Mouse (Mus musculus): ENCODE results near the gene Nudt14. TPM values are rescaled to one million over a fixed set of nuclear protein-coding genes. Genes with fewer than 3 reads are reported as not detected.

The Nudt14 gene
- total RNA-seq, 1 experiment, result 21.9 TPM

DNA sequence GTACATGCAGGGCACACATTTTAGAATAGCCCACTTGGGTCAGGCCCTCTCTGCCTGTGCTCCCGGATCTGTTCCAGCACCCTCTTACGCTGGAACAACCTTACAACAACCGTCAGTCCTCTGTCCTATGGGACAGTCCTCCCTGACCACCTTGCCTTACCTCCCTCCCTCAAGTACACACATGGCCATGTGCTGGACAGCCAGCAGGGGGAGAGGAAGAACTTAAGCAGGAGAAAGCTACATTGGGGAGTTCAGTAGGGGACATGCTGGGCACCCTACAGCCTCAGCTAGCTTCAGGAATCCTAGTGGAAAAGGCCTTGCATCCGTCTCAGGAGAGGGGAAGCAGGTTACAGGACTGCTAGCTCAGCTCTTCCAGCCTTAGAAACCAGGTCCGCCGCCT is 16.0 kb downstream of the Nudt14 start:
- Histone ChIP-seq H3K9ac (ENCODE audit: insufficient read depth, low read depth, low read length, poor library complexity, severe bottlenecking) (no peak overlapping the region), H3K27ac (ENCODE audit: insufficient read depth, low read depth, low read length, poor library complexity, severe bottlenecking) (no peak overlapping the region), H3K4me3 (ENCODE audit: insufficient read depth in 1 of 2, low read depth in 1 of 2, low read length in 2 of 2, poor library complexity in 1 of 2, severe bottlenecking in 1 of 2) (no peak overlapping the region), H3K4me1 (ENCODE audit: control insufficient read depth in 2 of 2, insufficient read depth in 2 of 2, low read length in 2 of 2, poor library complexity in 1 of 2) (peaks cover 2 to 11% of the 10 kb centered on the region in 2 experiments; a peak in 2 of 4 replicates), H3K9me3 (ENCODE audit: control insufficient read depth, insufficient read depth, low read depth, low read length) (no peaks in the 10 kb centered on the region), H3K36me3 (ENCODE audit: control insufficient read depth, insufficient read depth, low read length, poor library complexity, severe bottlenecking) (no peaks in the 10 kb centered on the region; the same call in 1 of the 2 replicates)
- in situ Hi-C loops (cut with MboI; ENCODE audit: low sequenced_read_pairs in 2 of 2, unreplicated experiment in 2 of 2), result no loop called here
- no peak for TF ChIP-seq CHD2 (IDR thresholded peaks at IDR 0.05; ENCODE audit: low read depth, low read length)
- TF ChIP-seq ZNF384 (IDR thresholded peaks at IDR 0.05; ENCODE audit: low read depth, low read length), result no peak
- no peak for TF ChIP-seq MAFK (IDR thresholded peaks at IDR 0.05; ENCODE audit: insufficient read depth, low read depth, low read length)
- TF ChIP-seq HCFC1 (IDR thresholded peaks at IDR 0.05; ENCODE audit: borderline replicate concordance, insufficient read depth, low read length), result no peak
- no peak for TF ChIP-seq ZC3H11A (IDR thresholded peaks at IDR 0.05; ENCODE audit: borderline replicate concordance, low read depth, low read length)
- DNase-seq (ENCODE audit: low read depth, low spot score), result no peak

DNA sequence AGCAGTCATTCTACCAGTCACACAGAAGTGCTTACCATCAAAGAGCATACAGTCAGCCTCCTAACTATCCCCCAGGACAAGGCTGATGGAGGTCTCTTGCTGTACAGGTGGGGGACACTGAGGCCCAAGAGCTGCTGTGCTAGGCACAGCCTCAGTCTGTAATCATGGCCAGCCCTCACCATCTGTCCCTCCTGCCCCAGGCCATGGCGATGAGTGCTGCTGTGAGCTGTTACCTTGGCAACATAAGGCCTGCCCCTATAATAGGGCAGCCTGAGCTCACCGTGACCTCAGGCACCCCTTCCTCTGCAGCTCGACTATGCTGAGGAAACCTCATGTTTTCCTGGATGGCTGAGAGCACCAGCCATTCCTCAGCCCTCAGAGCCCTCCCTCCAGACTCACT is 19.4 kb downstream of the Nudt14 start:
- no peak for TF ChIP-seq MAFK (IDR thresholded peaks at IDR 0.05; ENCODE audit: insufficient read depth, low read depth, low read length)
- TF ChIP-seq HCFC1 (IDR thresholded peaks at IDR 0.05; ENCODE audit: borderline replicate concordance, insufficient read depth, low read length), result no peak
- no peak for TF ChIP-seq ZNF384 (IDR thresholded peaks at IDR 0.05; ENCODE audit: low read depth, low read length)
- no peak for TF ChIP-seq CHD2 (IDR thresholded peaks at IDR 0.05; ENCODE audit: low read depth, low read length)
- no peak for TF ChIP-seq ZC3H11A (IDR thresholded peaks at IDR 0.05; ENCODE audit: borderline replicate concordance, low read depth, low read length)

DNA sequence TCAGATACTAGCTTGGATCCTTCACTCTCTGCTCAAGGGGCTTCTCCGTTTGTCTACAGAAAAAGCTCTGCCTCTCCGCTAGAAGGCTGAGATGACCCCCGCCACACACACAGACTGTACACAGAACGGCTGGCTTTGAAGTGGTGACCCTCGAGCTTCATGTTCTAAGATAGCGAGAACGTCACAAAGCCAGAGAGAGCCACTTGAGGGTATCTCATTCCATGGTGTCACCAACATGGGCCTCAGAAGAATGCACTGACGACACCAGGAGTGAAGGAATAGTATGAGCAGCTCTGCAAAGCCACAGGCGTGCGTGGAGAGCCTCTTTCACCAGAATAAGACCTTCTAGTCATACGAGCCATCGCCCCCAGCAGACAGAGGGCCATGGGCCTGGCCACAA is 20.4 kb downstream of the Nudt14 start:
- 0 out of 4 replicates have a peak, but pooled peaks cover 0 to 2% of the 10 kb centered on the region in 2 experiments for H3K4me1 ChIP-seq (ENCODE audit: control insufficient read depth in 2 of 2, insufficient read depth in 2 of 2, low read length in 2 of 2, poor library complexity in 1 of 2)
- in situ Hi-C loops (cut with MboI; ENCODE audit: low sequenced_read_pairs in 2 of 2, unreplicated experiment in 2 of 2), result no loop called here
- H3K36me3 ChIP-seq (ENCODE audit: control insufficient read depth, insufficient read depth, low read length, poor library complexity, severe bottlenecking), result no peaks in the 10 kb centered on the region; the same call in 1 of the 2 replicates
- no peak overlapping the region for H3K4me3 ChIP-seq (ENCODE audit: insufficient read depth in 1 of 2, low read depth in 1 of 2, low read length in 2 of 2, poor library complexity in 1 of 2, severe bottlenecking in 1 of 2)
- DNase-seq (ENCODE audit: low read depth, low spot score), result no peak
- no peaks in the 10 kb centered on the region for H3K9me3 ChIP-seq (ENCODE audit: control insufficient read depth, insufficient read depth, low read depth, low read length)
- no peak for TF ChIP-seq ZNF384 (IDR thresholded peaks at IDR 0.05; ENCODE audit: low read depth, low read length)
- no peak for TF ChIP-seq ZC3H11A (IDR thresholded peaks at IDR 0.05; ENCODE audit: borderline replicate concordance, low read depth, low read length)
- TF ChIP-seq MAFK (IDR thresholded peaks at IDR 0.05; ENCODE audit: insufficient read depth, low read depth, low read length), result no peak
- TF ChIP-seq CHD2 (IDR thresholded peaks at IDR 0.05; ENCODE audit: low read depth, low read length), result no peak
- no peak for TF ChIP-seq HCFC1 (IDR thresholded peaks at IDR 0.05; ENCODE audit: borderline replicate concordance, insufficient read depth, low read length)
- H3K9ac ChIP-seq (ENCODE audit: insufficient read depth, low read depth, low read length, poor library complexity, severe bottlenecking), result no peak overlapping the region
- no peak overlapping the region for H3K27ac ChIP-seq (ENCODE audit: insufficient read depth, low read depth, low read length, poor library complexity, severe bottlenecking)

More for the DNA sequence above, 19.4 kb downstream of the Nudt14 start:
- in situ Hi-C loops (cut with MboI; ENCODE audit: low sequenced_read_pairs in 2 of 2, unreplicated experiment in 2 of 2), result no loop called here
- H3K4me3 ChIP-seq (ENCODE audit: insufficient read depth in 1 of 2, low read depth in 1 of 2, low read length in 2 of 2, poor library complexity in 1 of 2, severe bottlenecking in 1 of 2), result no peak overlapping the region
- DNase-seq (ENCODE audit: low read depth, low spot score), result no peak
- H3K9ac ChIP-seq (ENCODE audit: insufficient read depth, low read depth, low read length, poor library complexity, severe bottlenecking), result no peak overlapping the region
- no peaks in the 10 kb centered on the region; the same call in 1 of the 2 replicates for H3K36me3 ChIP-seq (ENCODE audit: control insufficient read depth, insufficient read depth, low read length, poor library complexity, severe bottlenecking)
- no peaks in the 10 kb centered on the region for H3K9me3 ChIP-seq (ENCODE audit: control insufficient read depth, insufficient read depth, low read depth, low read length)
- no peak overlapping the region for H3K27ac ChIP-seq (ENCODE audit: insufficient read depth, low read depth, low read length, poor library complexity, severe bottlenecking)
- peaks cover 2 to 7% of the 10 kb centered on the region in 2 experiments; a peak in 2 of 4 replicates for H3K4me1 ChIP-seq (ENCODE audit: control insufficient read depth in 2 of 2, insufficient read depth in 2 of 2, low read length in 2 of 2, poor library complexity in 1 of 2)

DNA sequence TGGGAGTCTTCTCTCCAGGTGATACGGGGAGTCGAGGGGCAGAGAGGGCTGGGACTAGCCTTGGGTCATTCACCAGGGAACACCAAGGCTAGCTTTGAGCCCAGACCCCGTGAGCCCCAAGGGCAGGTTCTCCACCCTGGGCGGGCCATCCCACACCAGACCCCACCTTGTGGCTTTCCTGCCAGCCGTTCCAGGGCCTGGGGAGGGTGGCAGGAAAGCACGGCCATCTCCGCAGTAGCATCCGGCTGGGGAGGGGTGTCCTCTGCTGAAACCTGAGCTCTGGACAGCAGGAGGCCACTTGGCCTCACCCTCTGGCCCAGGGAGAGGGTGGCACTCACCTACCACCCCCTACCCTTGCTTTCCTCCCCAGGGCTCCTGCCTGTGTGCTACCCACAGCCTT is 24.0 kb downstream of the Nudt14 start:
- no peaks in the 10 kb centered on the region for H3K4me1 ChIP-seq (ENCODE audit: control insufficient read depth in 2 of 2, insufficient read depth in 2 of 2, low read length in 2 of 2, poor library complexity in 1 of 2)
- H3K36me3 ChIP-seq (ENCODE audit: control insufficient read depth, insufficient read depth, low read length, poor library complexity, severe bottlenecking), result peaks cover 16% of the 10 kb centered on the region; the same call in 1 of the 2 replicates
- TF ChIP-seq CHD2 (IDR thresholded peaks at IDR 0.05; ENCODE audit: low read depth, low read length) (no peak), HCFC1 (IDR thresholded peaks at IDR 0.05; ENCODE audit: borderline replicate concordance, insufficient read depth, low read length) (no peak), MAFK (IDR thresholded peaks at IDR 0.05; ENCODE audit: insufficient read depth, low read depth, low read length) (no peak), ZNF384 (IDR thresholded peaks at IDR 0.05; ENCODE audit: low read depth, low read length) (no peak), ZC3H11A (IDR thresholded peaks at IDR 0.05; ENCODE audit: borderline replicate concordance, low read depth, low read length) (no peak)
- no peak overlapping the region for H3K4me3 ChIP-seq (ENCODE audit: insufficient read depth in 1 of 2, low read depth in 1 of 2, low read length in 2 of 2, poor library complexity in 1 of 2, severe bottlenecking in 1 of 2)
- in situ Hi-C loops (cut with MboI; ENCODE audit: low sequenced_read_pairs in 2 of 2, unreplicated experiment in 2 of 2), result no loop called here
- H3K9ac ChIP-seq (ENCODE audit: insufficient read depth, low read depth, low read length, poor library complexity, severe bottlenecking), result no peak overlapping the region
- no peak overlapping the region for H3K27ac ChIP-seq (ENCODE audit: insufficient read depth, low read depth, low read length, poor library complexity, severe bottlenecking)
- no peaks in the 10 kb centered on the region for H3K9me3 ChIP-seq (ENCODE audit: control insufficient read depth, insufficient read depth, low read depth, low read length)
- no peak for DNase-seq (ENCODE audit: low read depth, low spot score)

Data from ES-E14 (cell line).